Mouse (Mus musculus): ENCODE data around the gene Tubg2. TPM values are rescaled to one million over a fixed set of nuclear protein-coding genes. Genes with fewer than 3 reads are reported as not detected.

Gene Tubg2
- polyA plus RNA-seq (2012; rRNA removed; ENCODE audit: low replicate concordance), result 1.4 and 5.3 TPM in 2 replicates

DNA sequence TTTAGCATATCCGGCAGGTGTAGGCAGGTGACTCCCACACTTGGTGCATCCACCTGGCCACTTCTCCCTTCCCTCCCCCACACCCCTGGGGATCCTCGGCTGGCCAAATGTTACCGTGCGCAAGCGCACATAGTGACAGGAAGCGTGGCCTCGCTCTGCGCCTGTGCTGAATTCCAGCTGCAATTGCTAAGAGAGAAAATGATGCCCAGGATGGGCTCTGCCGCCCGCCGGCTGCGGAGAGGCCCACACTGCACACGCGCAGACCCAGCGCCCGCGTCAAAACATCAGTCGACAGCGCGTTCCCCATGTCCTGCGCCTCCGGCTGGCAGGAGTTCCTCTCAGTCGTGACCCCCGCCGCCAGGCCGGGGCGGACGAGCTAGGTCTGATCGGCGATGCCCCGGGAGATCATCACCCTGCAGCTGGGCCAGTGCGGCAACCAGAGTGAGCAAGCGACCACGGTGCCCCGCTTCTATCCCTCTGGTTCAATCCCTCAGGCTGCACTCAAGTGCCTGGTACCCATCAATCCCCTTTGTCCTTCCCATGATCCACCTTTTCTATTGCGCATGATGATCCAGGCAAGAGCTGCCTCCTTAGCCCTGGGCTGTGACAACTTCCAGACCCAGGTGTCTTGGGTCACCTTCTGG lies at the start of gene Tubg2:
TSS of gene Tubg2 (plus strand) at position 180 of the 644 bp plus-strand sequence.

DNA sequence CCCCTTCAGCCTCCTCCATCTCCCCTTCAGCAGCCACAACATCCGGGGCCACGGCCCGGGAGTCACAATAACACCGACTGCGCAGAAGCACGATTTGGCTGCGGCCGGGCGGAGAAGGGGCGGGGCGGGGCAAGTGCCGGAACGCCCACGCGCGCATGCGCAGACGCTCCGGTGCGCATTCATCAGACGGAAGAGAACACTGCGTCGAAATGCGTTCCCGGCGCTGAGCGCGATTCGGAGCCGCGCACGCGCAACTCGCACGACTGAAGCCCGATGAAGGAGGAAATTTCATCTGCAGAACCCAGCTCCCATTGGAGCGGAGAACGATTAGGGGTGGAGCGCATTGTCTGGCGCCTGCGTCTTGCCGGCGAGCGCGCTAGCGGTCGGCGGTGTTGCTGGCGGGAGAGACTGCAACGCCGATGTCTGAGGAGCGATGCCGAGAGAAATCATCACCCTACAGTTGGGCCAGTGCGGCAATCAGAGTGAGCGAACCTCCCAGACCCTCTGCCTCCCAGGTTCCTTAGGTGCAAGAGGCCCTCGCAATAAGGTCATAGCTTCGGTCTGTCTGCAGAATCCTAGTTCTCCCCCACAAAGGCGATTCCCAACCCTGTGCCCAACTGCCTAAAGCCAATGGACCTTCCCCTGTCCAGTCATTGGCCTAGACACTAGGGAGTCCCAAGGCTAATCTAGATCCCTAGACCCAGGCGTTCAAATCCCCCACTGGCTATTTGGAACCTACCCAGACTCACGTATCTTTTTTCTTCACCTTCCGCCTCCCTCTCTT lies 35.8 kb upstream of the Tubg2 start, which contains the start of the genes Retreg3 and Tubg1:
TSS of gene Retreg3 (minus strand) at position 133 of the 784 bp plus-strand sequence.
TSS of gene Tubg1 (plus strand) at position 178 of the 784 bp plus-strand sequence.

DNA sequence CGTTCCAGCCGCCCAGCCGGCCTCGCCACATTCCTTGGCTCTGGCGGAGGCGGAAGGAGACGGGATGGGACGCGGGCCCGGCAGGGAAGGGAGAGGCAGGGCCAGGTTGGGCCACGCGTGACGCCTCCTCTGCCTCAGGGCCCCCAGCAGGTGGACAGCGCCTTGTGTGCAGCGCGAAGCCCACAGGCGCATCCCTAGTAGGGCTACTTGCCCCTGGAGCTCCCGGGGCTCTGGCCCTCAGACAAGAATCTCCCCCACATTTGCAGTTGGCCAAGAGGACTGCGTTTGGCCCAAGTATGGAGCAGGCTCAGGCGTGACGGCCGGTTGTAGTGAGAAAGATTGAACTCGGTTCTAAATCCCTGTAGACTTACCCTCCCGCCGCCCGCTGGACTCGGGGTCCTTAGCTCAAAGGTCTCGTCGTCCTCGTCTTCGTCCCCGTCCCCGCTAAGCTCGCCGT lies 14.7 kb downstream of the Tubg2 start, which contains the start of gene Cntnap1:
TSS of gene Cntnap1 (plus strand) at position 170 of the 457 bp plus-strand sequence.

DNA sequence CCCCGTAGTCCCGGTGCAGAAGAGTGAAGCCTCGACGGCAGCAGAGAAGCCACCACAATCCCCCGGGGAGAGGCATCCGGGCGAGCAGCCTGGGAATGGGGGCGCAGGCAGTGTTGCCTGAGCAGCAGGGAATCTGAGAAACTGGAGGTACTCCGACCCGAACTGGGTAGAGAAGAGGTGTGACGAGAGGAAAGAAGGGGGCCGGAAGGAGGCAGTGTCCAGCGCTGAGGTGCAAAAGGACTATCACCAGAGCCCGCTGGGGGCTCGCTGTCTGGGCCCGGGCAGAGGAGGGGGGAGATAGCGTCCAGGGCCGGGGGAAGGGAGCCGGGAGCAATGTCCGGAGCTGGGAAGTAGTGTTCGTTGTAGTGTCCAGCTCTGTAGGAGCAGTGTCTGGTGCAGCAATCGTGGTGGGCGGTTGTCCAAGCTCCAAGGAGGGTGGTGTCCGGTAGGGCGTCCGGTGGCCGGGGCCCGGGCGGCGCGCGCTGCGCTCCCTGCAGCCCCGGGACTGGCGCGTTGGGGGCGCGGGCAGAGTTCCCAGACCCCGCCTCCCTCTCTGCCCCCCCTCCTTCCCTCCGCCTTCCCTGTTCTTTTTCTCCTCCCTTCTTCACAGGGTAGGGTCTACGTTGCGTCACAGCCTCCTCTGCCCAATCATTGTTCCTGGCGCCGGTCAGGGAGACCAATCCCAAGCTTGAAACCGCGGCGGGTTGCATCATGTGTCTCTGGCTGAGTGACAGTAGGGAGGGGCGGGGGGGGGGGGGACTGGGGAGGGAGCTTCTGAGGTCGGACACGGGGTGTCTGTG lies 15.3 kb downstream of the Tubg2 start, which contains the start of gene Plekhh3:
TSS of gene Plekhh3 (minus strand) at position 541 of the 800 bp plus-strand sequence.

DNA sequence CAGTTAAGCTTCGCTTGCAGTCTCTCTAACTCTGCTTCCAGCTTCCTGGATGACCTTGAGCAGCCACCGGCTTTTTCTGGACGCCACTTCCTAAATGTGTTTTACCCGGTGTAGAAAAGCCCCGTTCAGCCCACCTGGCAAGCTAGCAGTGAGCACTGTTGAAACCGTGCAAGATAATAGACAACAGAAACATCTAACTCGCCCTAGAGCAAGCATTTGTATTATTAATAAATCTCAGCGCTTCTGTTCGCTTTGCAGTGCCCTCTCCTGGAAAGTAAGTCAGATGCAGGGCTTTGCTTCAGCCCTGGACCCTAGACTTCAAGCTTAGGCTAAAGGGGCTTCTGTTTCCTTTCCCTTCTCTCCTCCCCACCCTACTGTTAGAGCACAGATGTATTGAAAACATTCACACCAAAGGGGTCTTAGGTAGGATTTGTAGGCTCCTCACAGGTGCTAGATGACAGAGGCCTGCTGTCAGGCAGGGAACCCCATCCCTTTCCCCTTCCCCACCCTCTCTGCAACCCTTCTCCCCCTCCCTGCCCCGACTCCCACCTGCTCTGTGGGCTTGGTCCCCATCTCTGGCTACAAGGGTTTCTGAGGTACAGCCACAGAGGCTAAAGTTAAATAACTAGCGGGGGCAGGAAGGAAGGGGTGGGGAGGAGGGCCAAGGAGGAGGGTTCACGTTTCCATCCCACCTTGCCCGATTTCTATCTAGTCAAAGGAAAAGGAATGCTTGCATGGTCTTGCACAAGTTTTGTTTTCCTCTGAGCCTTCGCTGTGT lies 19.3 kb downstream of the Tubg2 start, which contains the start of gene Ccr10:
TSS of gene Ccr10 (minus strand) at position 593 of the 778 bp plus-strand sequence.

Other genes with a start within 250 kb of the Tubg2 start
- 102 and 167 TPM in 2 replicates for gene Stat3, start 216.4 kb upstream of the Tubg2 start, polyA plus RNA-seq (2012; rRNA removed; ENCODE audit: low replicate concordance)
- 320 and 538 TPM in 2 replicates for gene Cavin1, start 185.0 kb upstream of the Tubg2 start, polyA plus RNA-seq (2012; rRNA removed; ENCODE audit: low replicate concordance)
- gene Atp6v0a1, start 146.5 kb upstream of the Tubg2 start, polyA plus RNA-seq (2012; rRNA removed; ENCODE audit: low replicate concordance), result 83.8 and 142 TPM in 2 replicates
- gene Naglu, start 85.9 kb upstream of the Tubg2 start, polyA plus RNA-seq (2012; rRNA removed; ENCODE audit: low replicate concordance), result 48.5 and 52.4 TPM in 2 replicates
- 0.33 and 0.55 TPM in 2 replicates for gene Hsd17b1, start 77.5 kb upstream of the Tubg2 start, polyA plus RNA-seq (2012; rRNA removed; ENCODE audit: low replicate concordance)
- 96.2 and 105 TPM in 2 replicates for gene Coasy, start 73.3 kb upstream of the Tubg2 start, polyA plus RNA-seq (2012; rRNA removed; ENCODE audit: low replicate concordance)
- gene Mlx, start 68.6 kb upstream of the Tubg2 start, polyA plus RNA-seq (2012; rRNA removed; ENCODE audit: low replicate concordance), result 59.2 and 60.4 TPM in 2 replicates
- gene Psmc3ip, start 60.5 kb upstream of the Tubg2 start, polyA plus RNA-seq (2012; rRNA removed; ENCODE audit: low replicate concordance), result 0.95 and 3.9 TPM in 2 replicates
- 76.7 and 88.6 TPM in 2 replicates for gene Retreg3, start 36.0 kb upstream of the Tubg2 start, polyA plus RNA-seq (2012; rRNA removed; ENCODE audit: low replicate concordance)
- 13.8 and 32.5 TPM in 2 replicates for gene Tubg1, start 36.0 kb upstream of the Tubg2 start, polyA plus RNA-seq (2012; rRNA removed; ENCODE audit: low replicate concordance)
- gene Cntnap1, start 14.6 kb downstream of the Tubg2 start, polyA plus RNA-seq (2012; rRNA removed; ENCODE audit: low replicate concordance), result 8.3 and 16.6 TPM in 2 replicates
- gene Plekhh3, start 15.4 kb downstream of the Tubg2 start, polyA plus RNA-seq (2012; rRNA removed; ENCODE audit: low replicate concordance), result 30.1 and 55.2 TPM in 2 replicates
- gene Ccr10, start 19.5 kb downstream of the Tubg2 start, polyA plus RNA-seq (2012; rRNA removed; ENCODE audit: low replicate concordance), result 0.60 and 0.93 TPM in 2 replicates
- gene Ezh1, start 70.6 kb downstream of the Tubg2 start, polyA plus RNA-seq (2012; rRNA removed; ENCODE audit: low replicate concordance), result 44.1 and 55.6 TPM in 2 replicates
- 237 and 432 TPM in 2 replicates for gene Ramp2, start 90.1 kb downstream of the Tubg2 start, polyA plus RNA-seq (2012; rRNA removed; ENCODE audit: low replicate concordance)
- gene Vps25, start 97.8 kb downstream of the Tubg2 start, polyA plus RNA-seq (2012; rRNA removed; ENCODE audit: low replicate concordance), result 110 and 112 TPM in 2 replicates
- 1.4 and 19.8 TPM in 2 replicates for gene Wnk4, start 104.7 kb downstream of the Tubg2 start, polyA plus RNA-seq (2012; rRNA removed; ENCODE audit: low replicate concordance)
- gene Cntd1, start 123.1 kb downstream of the Tubg2 start, polyA plus RNA-seq (2012; rRNA removed; ENCODE audit: low replicate concordance), result 0.07 and 0.19 TPM in 2 replicates
- gene Coa3, start 123.2 kb downstream of the Tubg2 start, polyA plus RNA-seq (2012; rRNA removed; ENCODE audit: low replicate concordance), result 161 and 167 TPM in 2 replicates
- 87.7 and 120 TPM in 2 replicates for gene Becn1, start 146.4 kb downstream of the Tubg2 start, polyA plus RNA-seq (2012; rRNA removed; ENCODE audit: low replicate concordance)
- 61.9 and 67.1 TPM in 2 replicates for gene Psme3, start 160.3 kb downstream of the Tubg2 start, polyA plus RNA-seq (2012; rRNA removed; ENCODE audit: low replicate concordance)
- 3.9 and 7.4 TPM in 2 replicates for gene Aoc2, start 169.2 kb downstream of the Tubg2 start, polyA plus RNA-seq (2012; rRNA removed; ENCODE audit: low replicate concordance)
- gene Aoc3, start 174.7 kb downstream of the Tubg2 start, polyA plus RNA-seq (2012; rRNA removed; ENCODE audit: low replicate concordance), result 254 and 817 TPM in 2 replicates
- 0.08 and 0.09 TPM in 2 replicates for gene G6pc, start 211.7 kb downstream of the Tubg2 start, polyA plus RNA-seq (2012; rRNA removed; ENCODE audit: low replicate concordance)

All from subcutaneous adipose tissue, adult 2 months (tissue).